Mouse (Mus musculus): ENCODE measurements at regions not wholly inside any gene's neighbourhood (a gene's known extent, or its start where the extent isn't known, plus 50 kb on each side); places are given as distances from the start of the nearest gene placed in this dataset.

GRCm38 (mm10) chr11:90783537-90783936 is 95.4 kb upstream of the Tom1l1 start:
- DNase-seq = no peak

- peak; percentile 4 for DNase-seq
Observed at GRCm38 (mm10) chr11:90782975-90783374, 94.8 kb upstream of the Tom1l1 start.

- DNase-seq = no peak
Observed at GRCm38 (mm10) chr11:90775752-90776151, 87.6 kb upstream of the Tom1l1 start.

- no peak for DNase-seq
Observed at GRCm38 (mm10) chr11:90755981-90756380, 67.8 kb upstream of the Tom1l1 start.

- no peak for DNase-seq
Observed at GRCm38 (mm10) chr11:90748448-90748847, 60.3 kb upstream of the Tom1l1 start.

GRCm38 (mm10) chr11:90741952-90742617 is 53.9 kb upstream of the Tom1l1 start:
- no peak for DNase-seq

GRCm38 (mm10) chr11:90739501-90739900 is 51.3 kb upstream of the Tom1l1 start:
- no peak for DNase-seq

GRCm38 (mm10) chr11:90738741-90739140 is 50.6 kb upstream of the Tom1l1 start:
- DNase-seq = no peak
